Mouse (Mus musculus): ENCODE results near the gene Gm20777. TPM values are rescaled to one million over a fixed set of nuclear protein-coding genes. Genes with fewer than 3 reads are reported as not detected.

The Gm20777 gene
- total RNA-seq (2023), result not detected

DNA sequence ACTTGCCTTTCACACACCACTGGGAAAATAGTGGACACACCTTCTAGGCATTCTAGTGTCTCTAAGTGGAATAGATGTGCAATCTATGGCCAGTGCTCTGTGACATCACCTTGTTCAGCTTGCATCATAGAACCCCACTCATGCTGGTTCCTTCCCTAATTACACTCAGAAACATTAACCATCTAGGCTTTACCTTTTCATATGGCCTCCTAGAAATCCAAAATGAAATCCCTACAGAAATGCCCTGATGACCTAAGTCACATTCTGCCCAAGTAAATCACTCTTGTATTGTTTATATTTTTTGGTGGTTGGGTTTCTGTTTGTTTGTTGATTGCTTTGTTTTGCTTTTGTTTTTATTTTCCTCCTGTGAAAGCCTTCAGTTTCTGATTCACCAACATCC is at the start of gene Gm20777:
Gm20777 (minus strand) TSS at position 101 of the 400 bp plus-strand sequence.

Other genes with a start within 250 kb of the Gm20777 start
- not detected for gene Gm20737, start 216.4 kb downstream of the Gm20777 start, total RNA-seq (2023)
- not detected for gene Gm21775, start 199.0 kb downstream of the Gm20777 start, total RNA-seq (2023)
- gene Gm21900, start 136.1 kb downstream of the Gm20777 start, total RNA-seq (2023), result not detected

Data from T-cell, adult 66 days (primary cell).